Mouse (Mus musculus) testis, postnatal 10 days (tissue): ENCODE measurements at regions not wholly inside any gene's neighbourhood (a gene's known extent, or its start where the extent isn't known, plus 50 kb on each side); places are given as distances from the start of the nearest gene placed in this dataset.

ENCODE experiments used
- DNase-seq: peaks from one replicate; pipeline ENCODE4 v3.0.0; 2021; ENCODE audit warnings: low spot score

DNA sequence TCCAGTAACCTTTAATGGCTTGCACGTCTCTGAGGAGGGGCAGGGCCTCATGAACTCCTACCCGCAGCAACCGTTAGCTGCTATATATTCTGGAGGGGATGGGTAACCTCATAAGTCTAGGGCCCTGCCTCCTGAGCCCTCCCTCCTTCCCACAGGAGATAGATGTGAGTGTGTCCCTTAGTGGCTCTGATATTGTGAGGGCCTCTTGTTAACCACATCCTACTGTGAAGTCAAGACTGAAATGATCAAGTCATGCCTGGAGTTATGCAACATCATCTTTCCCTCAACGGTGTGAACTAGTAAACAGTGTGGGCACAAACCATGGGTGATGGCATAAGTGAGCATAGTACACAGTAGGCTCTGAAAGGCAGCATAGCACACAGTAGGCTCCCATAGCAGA is 255.8 kb upstream of the Sdk2 start:
- no peak for DNase-seq

GRCm38 (mm10) chr11:114321974-114322373 is 255.1 kb upstream of the Sdk2 start:
- no peak for DNase-seq

- no peak for DNase-seq
Measured at GRCm38 (mm10) chr11:114321527-114321926, 254.7 kb upstream of the Sdk2 start.

DNA sequence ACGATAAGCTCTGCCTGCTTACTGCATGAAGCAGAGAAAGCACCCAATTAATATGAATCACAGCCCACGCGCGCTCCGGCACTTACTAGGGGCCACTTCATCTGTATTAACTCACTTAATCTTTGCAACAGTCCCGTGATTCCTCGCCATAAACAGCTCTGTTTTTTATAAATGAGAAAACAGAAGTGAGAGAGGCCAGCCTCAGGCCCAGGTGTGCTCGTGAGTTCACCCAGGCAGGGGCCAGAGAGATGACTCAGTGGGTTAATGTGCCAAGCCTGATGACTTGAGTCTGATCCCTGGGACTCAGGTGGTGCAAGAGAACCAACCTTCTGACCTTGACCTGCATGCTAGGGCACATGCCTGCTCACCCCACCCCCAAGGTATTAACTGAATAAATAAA is 248.4 kb upstream of the Sdk2 start:
- DNase-seq = no peak

- no peak for DNase-seq
Measured at GRCm38 (mm10) chr11:114313652-114314051, 246.8 kb upstream of the Sdk2 start.

DNA sequence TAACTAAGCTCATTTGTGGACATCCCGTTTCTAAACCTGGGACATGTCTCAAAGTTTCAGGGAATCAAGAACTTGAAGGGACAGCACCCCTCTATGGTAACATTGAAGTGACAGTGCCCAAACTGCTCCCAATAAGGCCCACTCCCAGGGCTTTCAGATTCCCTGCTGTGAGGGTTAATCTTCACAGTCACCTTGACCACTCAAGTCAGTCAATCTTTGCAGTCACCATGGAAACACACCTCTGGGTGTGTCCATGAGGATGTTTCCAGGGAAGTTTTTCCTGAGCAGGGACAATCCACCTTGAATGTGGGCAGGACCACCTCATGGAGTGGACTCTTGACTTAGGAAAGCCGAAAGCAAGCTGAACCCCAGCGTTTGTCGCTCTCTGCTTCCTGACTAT is 244.8 kb upstream of the Sdk2 start:
- no peak for DNase-seq

DNA sequence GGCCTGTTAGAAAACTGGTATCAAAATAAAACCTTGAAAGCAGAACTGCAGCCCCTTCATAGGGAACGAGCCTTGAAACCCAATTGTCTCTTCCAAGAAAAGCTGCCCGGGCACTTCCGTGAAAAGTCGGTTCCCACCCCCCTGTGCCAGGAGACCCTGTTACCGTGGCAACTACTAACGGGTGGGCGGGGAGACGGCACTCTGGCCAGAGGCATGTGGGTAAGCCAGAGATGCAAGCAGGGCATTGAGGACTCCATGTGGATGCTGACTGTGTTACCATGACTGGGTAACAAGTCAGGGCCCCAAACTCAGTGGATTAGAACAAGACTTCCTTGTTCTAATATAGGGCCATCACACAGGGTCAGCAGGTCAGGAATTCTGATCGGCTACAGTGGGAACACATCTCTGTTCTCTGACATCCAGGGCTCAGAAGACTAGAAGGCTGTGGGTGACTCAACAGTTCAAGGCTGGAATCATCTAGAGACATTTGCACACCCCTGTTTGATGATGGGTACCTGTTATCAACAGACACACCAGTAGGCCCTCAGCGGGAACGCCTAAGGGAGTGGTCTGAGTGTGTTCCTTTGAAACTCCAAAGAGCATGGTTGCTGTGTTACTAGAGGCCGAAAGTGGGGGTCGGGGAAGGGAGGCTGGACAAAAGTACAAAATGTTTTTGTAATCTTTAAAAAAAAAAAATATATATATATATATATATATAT is 236.9 kb upstream of the Sdk2 start:
- no peak for DNase-seq

DNA sequence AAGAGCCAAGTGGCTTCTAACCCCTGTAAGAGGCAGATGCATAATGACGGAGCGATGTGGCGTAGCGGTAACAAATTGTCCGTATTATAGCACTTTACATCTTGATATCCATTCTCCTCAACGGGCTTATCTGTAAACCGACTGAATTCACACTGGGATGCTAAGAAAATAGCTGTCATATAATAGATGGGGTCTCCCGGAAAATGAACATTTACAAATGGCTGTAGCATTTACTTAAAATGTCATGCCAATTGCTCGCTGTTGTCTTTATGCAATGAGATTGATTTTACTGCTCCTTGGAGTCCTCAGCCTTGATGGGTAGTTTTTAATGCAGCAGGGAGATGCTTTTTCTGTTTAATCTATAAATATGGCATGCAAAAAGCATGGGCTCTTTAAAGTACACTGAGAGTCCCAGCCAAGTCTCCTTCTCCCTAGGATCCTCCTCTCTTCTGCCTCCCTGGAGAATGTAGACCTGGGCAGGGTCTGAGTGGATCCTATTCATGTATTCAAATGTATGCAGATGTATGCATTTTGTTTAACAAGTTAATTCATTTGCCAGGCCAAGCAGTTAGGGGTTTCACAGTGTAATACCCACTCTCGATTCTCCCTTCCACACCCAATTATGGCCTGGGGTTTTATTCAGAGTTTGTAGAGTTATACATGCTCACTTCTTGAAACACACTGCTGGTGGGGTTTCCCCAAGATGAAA is 233.9 kb upstream of the Sdk2 start:
- no peak for DNase-seq

GRCm38 (mm10) chr11:114296816-114297334 is 230.0 kb upstream of the Sdk2 start:
- DNase-seq = no peak

- no peak for DNase-seq
Measured at GRCm38 (mm10) chr11:114294511-114295250, 227.8 kb upstream of the Sdk2 start.

DNA sequence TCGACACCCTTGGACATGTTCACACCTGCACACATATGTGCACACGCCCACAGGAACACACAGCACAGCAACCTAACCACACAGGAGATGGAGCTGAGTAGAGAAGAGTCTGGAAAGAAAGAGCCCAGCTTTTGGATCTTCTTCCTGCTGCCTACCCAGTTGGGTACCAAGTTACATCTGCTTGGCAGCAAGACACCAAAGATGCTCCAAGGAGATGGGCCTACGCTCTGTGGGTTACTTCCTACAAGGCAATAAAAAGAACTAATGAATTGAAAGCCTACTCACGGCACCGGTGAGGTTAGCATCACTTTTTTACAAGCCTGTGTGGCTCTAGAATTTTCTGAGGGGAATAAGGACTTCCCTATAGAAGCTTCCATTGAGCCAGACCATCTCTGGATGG is 224.4 kb upstream of the Sdk2 start:
- no peak for DNase-seq

- DNase-seq = no peak
Measured at GRCm38 (mm10) chr11:114289946-114290345, 223.1 kb upstream of the Sdk2 start.

DNA sequence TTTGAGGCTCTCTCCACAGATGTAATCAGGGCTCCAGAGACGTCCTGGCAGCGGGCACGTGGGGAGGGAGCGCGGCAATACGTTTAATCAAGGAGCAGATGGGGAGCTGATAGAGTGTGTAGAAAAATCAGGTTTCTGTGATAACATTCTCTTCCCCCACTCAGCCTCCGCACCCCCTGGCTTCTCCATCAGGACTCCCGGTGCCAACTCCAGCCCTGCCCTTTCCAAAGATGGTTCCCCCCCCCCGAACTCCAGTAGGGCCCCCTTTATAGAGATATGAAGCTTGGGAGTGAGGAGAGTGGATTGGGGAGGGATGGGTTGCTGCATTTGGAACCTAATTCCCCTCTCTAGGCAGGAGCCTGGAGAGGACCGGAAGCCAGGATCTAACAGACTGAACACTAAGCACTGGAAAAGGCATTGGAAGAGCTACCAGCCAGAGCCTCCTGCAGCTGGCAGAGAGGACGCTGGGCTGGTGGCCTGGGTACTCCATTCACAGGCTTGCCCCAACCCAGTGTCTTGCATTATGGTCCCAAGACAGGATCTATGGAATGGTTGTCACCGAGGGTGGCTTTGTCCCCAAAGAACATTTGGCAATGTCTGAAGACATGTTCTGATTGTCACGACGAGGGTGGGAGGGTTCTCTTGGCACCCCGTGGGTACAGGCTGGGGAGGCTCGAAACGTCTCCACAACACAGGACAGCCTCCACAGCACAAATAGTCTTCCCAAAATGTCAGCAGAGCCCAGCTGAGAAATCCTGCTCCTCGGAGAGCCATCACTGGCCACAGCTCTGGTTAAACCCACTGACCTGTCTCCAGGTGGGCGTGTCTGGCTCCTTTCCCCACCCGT is 218.2 kb upstream of the Sdk2 start:
- no peak for DNase-seq

GRCm38 (mm10) chr11:114283208-114283607 is 216.4 kb upstream of the Sdk2 start:
- peak; percentile 79 for DNase-seq

- no peak for DNase-seq
Measured at GRCm38 (mm10) chr11:114282566-114282965, 215.7 kb upstream of the Sdk2 start.

DNA sequence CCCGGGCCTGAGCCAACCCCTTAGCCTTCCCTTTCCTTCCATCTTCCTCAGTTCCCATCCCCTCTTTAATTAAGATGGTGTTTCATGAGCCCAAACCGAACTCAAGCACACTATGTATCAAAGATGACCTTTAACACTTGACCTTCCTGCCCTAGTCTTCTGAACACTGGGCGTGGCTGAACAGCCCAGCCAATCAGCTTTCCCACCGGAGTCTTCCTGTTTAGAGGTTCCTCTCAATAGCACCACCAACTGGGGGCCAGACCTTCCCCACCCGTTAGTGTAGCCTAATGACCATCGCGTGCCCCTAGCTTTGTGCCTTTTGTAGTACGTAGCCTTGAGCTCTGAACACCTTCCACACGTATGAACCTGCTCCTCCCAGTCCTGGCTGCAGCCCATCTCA is 215.0 kb upstream of the Sdk2 start:
- no peak for DNase-seq

GRCm38 (mm10) chr11:114281041-114281695 is 214.3 kb upstream of the Sdk2 start:
- no peak for DNase-seq

- DNase-seq = no peak
Measured at GRCm38 (mm10) chr11:114277513-114278304, 210.9 kb upstream of the Sdk2 start.

GRCm38 (mm10) chr11:114270358-114271072 is 203.7 kb upstream of the Sdk2 start:
- no peak for DNase-seq

GRCm38 (mm10) chr11:114261959-114262358 is 195.1 kb upstream of the Sdk2 start:
- DNase-seq = no peak
